Mouse (Mus musculus): ENCODE measurements at regions not wholly inside any gene's neighbourhood (a gene's known extent, or its start where the extent isn't known, plus 50 kb on each side); places are given as distances from the start of the nearest gene placed in this dataset.

- intact Hi-C loops (cut with DNase I) = loop anchor here (10.0 kb wide), 1 partner anchor 1359 kb away; no protein-coding TSS in a partner anchor
- peak in 1 of 2 experiments; percentile 28 for DNase-seq (ENCODE audit: low spot score in 2 of 2)
These were observed 310.7 kb upstream of the Cypt14 start for GRCm38 (mm10) chrX:40174058-40174457.

- intact Hi-C loops (cut with DNase I) = no loop called here
- DNase-seq (ENCODE audit: low spot score in 2 of 2) = no peak
These were observed 267.0 kb upstream of the Cypt14 start for GRCm38 (mm10) chrX:40130382-40130781.

Data from left cerebral cortex, postnatal 25 days (tissue).